Mouse (Mus musculus): ENCODE data around the gene Lrrc10b. TPM values are rescaled to one million over a fixed set of nuclear protein-coding genes. Genes with fewer than 3 reads are reported as not detected.
A peak's percentile ranks its signal among the peaks of the same experiment; 100 is the strongest.

Lrrc10b gene
- polyA plus RNA-seq, 1 experiment from 2014 or later: 0.13 TPM

- Histone ChIP-seq H3K9ac (replicated peaks; ENCODE audit: low read length) (no peak overlapping the region), H3K4me1 (ENCODE audit: control insufficient read depth, insufficient read depth, low read length) (no peaks in the 10 kb centered on the region), H3K9me3 (replicated peaks; ENCODE audit: control insufficient read depth, low read length) (no peaks in the 10 kb centered on the region), H3K4me3 (ENCODE audit: low read depth, low read length) (no peak overlapping the region), H3K27me3 (ENCODE audit: control insufficient read depth, insufficient read depth, low read length) (no peaks in the 10 kb centered on the region; the same call in 1 of the 2 replicates), H3K4me2 (ENCODE audit: low read depth, low read length) (no peak overlapping the region), H3K27ac (replicated peaks; ENCODE audit: low read depth, low read length) (no peak overlapping the region), H3K36me3 (replicated peaks; ENCODE audit: control insufficient read depth, insufficient read depth, low read depth, low read length) (no peaks in the 10 kb centered on the region)
- ATAC-seq (replicated peaks; ENCODE audit: insufficient number of reproducible peaks, low FRiP score, low TSS enrichment, low read depth) (no peak), DNase-seq (ENCODE audit: low spot score) (no peak)
- 33% methylated on average over 1 of the region's 1 CpGs for WGBS
Observed at GRCm38 (mm10) chr19:10436726-10437125, 20.5 kb downstream of the Lrrc10b start.

- DNase-seq (ENCODE audit: low spot score) (peak; percentile 75), ATAC-seq (replicated peaks; ENCODE audit: insufficient number of reproducible peaks, low FRiP score, low TSS enrichment, low read depth) (no peak)
- Histone ChIP-seq H3K27ac (replicated peaks; ENCODE audit: low read depth, low read length) (no peak overlapping the region), H3K9me3 (replicated peaks; ENCODE audit: control insufficient read depth, low read length) (no peaks in the 10 kb centered on the region), H3K4me2 (ENCODE audit: low read depth, low read length) (no peak overlapping the region), H3K27me3 (ENCODE audit: control insufficient read depth, insufficient read depth, low read length) (no peaks in the 10 kb centered on the region; the same call in 1 of the 2 replicates), H3K36me3 (replicated peaks; ENCODE audit: control insufficient read depth, insufficient read depth, low read depth, low read length) (no peaks in the 10 kb centered on the region), H3K4me3 (ENCODE audit: low read depth, low read length) (no peak overlapping the region), H3K4me1 (ENCODE audit: control insufficient read depth, insufficient read depth, low read length) (no peaks in the 10 kb centered on the region), H3K9ac (replicated peaks; ENCODE audit: low read length) (no peak overlapping the region)
- 32% methylated on average over 3 of the region's 3 CpGs for WGBS
Observed at GRCm38 (mm10) chr19:10435908-10436307, 21.4 kb downstream of the Lrrc10b start.

GRCm38 (mm10) chr19:10434927-10435326 lies 22.3 kb downstream of the Lrrc10b start:
- Histone ChIP-seq H3K9me3 (replicated peaks; ENCODE audit: control insufficient read depth, low read length) (no peaks in the 10 kb centered on the region), H3K27ac (replicated peaks; ENCODE audit: low read depth, low read length) (no peak overlapping the region), H3K4me2 (ENCODE audit: low read depth, low read length) (no peak overlapping the region), H3K27me3 (ENCODE audit: control insufficient read depth, insufficient read depth, low read length) (no peaks in the 10 kb centered on the region; the same call in 1 of the 2 replicates), H3K4me3 (ENCODE audit: low read depth, low read length) (no peak overlapping the region), H3K36me3 (replicated peaks; ENCODE audit: control insufficient read depth, insufficient read depth, low read depth, low read length) (no peaks in the 10 kb centered on the region), H3K4me1 (ENCODE audit: control insufficient read depth, insufficient read depth, low read length) (no peaks in the 10 kb centered on the region), H3K9ac (replicated peaks; ENCODE audit: low read length) (no peak overlapping the region)
- no peak for DNase-seq (ENCODE audit: low spot score)
- no peak for ATAC-seq (replicated peaks; ENCODE audit: insufficient number of reproducible peaks, low FRiP score, low TSS enrichment, low read depth)
- WGBS: 74% methylated on average over 6 of the region's 6 CpGs

DNA sequence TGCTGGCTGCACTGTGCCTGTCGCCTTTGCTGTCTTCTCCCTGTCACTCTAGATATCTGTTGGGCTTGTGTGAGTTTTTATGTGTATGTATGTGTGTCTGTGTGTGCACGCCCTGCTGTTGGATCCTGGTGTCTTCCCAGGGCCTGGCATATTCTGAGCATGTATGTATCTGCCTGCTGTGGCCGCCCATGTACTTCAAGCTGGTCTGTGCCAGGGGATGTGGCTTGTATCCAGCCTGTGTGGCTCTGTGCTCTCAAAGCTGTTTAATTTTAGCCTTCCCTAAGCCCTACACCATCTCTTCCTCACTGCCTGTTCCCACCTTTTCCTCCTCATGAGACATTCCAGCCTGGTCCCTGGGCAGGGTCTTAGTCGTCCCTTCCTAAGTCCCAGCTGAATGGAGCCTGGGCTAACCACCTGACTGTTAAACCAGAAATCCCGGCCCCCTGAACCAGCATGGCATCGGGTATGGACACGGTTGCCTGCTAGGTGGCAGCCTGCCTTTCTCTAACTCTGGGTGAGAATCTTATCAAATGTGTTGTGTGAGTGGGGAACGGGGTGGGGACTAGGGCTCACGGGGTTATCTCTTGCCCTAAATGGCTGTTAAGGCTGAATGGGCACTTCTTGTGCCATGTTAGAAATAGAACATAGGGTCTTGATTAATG lies 23.3 kb downstream of the Lrrc10b start:
- Histone ChIP-seq H3K4me2 (ENCODE audit: low read depth, low read length) (no peak overlapping the region), H3K9ac (replicated peaks; ENCODE audit: low read length) (no peak overlapping the region), H3K4me3 (ENCODE audit: low read depth, low read length) (no peak overlapping the region), H3K27ac (replicated peaks; ENCODE audit: low read depth, low read length) (no peak overlapping the region), H3K9me3 (replicated peaks; ENCODE audit: control insufficient read depth, low read length) (no peaks in the 10 kb centered on the region), H3K36me3 (replicated peaks; ENCODE audit: control insufficient read depth, insufficient read depth, low read depth, low read length) (no peaks in the 10 kb centered on the region), H3K4me1 (ENCODE audit: control insufficient read depth, insufficient read depth, low read length) (no peaks in the 10 kb centered on the region), H3K27me3 (ENCODE audit: control insufficient read depth, insufficient read depth, low read length) (no peaks in the 10 kb centered on the region; the same call in 1 of the 2 replicates)
- WGBS: 69% methylated on average over 9 of the region's 9 CpGs
- DNase-seq (ENCODE audit: low spot score) (no peak), ATAC-seq (replicated peaks; ENCODE audit: insufficient number of reproducible peaks, low FRiP score, low TSS enrichment, low read depth) (no peak)

DNA sequence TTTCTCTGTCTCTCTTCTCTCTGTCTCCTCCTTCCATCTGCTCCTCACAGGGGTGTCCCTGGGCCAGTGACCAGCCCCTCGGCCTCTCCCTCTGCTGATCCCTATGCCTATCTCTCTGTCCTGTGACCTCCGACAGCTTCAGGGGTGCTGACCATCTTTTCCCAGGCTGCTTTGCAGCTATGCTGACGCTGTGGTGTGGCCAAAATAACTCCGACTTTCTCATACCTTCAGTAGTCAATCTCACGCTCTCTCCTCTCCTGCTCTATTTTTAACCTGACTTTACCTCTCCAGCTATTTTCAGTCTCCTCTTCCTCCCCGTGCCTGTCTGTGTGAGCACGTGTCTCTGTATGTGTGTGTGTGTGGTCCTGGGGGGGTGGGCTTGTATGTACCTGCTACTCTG lies 24.0 kb downstream of the Lrrc10b start:
- no peak overlapping the region for H3K4me2 ChIP-seq (ENCODE audit: low read depth, low read length)
- no peak overlapping the region for H3K9ac ChIP-seq (replicated peaks; ENCODE audit: low read length)
- no peaks in the 10 kb centered on the region for H3K4me1 ChIP-seq (ENCODE audit: control insufficient read depth, insufficient read depth, low read length)
- H3K27ac ChIP-seq (replicated peaks; ENCODE audit: low read depth, low read length): no peak overlapping the region
- H3K27me3 ChIP-seq (ENCODE audit: control insufficient read depth, insufficient read depth, low read length): no peaks in the 10 kb centered on the region; the same call in 1 of the 2 replicates
- no peaks in the 10 kb centered on the region for H3K36me3 ChIP-seq (replicated peaks; ENCODE audit: control insufficient read depth, insufficient read depth, low read depth, low read length)
- no peak for ATAC-seq (replicated peaks; ENCODE audit: insufficient number of reproducible peaks, low FRiP score, low TSS enrichment, low read depth)
- DNase-seq (ENCODE audit: low spot score): no peak
- WGBS: 81% methylated on average over 7 of the region's 7 CpGs
- H3K9me3 ChIP-seq (replicated peaks; ENCODE audit: control insufficient read depth, low read length): no peaks in the 10 kb centered on the region
- H3K4me3 ChIP-seq (ENCODE audit: low read depth, low read length): no peak overlapping the region

DNA sequence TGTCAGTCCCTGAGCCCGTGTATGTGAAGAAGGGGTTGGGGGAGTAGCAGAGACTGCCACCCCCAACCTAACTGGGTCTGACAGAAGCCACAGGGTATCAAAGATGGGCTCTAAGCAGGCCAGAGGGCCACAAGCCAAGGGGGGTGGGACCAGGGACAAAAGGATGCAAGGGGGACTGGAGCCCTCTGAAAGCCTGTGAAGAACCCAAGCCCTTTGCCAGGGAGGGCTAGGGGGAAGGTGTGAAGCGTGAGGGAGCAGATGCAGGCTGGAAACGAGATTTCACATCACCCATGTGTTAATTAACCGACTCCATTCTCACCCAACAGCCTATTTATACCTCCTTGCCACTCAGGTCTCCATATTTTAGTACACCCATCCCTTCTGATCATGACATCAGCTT lies 25.4 kb downstream of the Lrrc10b start:
- Histone ChIP-seq H3K36me3 (replicated peaks; ENCODE audit: control insufficient read depth, insufficient read depth, low read depth, low read length) (no peaks in the 10 kb centered on the region), H3K4me1 (ENCODE audit: control insufficient read depth, insufficient read depth, low read length) (no peaks in the 10 kb centered on the region), H3K9me3 (replicated peaks; ENCODE audit: control insufficient read depth, low read length) (no peaks in the 10 kb centered on the region), H3K27ac (replicated peaks; ENCODE audit: low read depth, low read length) (no peak overlapping the region), H3K4me3 (ENCODE audit: low read depth, low read length) (no peak overlapping the region), H3K4me2 (ENCODE audit: low read depth, low read length) (no peak overlapping the region), H3K9ac (replicated peaks; ENCODE audit: low read length) (no peak overlapping the region), H3K27me3 (ENCODE audit: control insufficient read depth, insufficient read depth, low read length) (no peaks in the 10 kb centered on the region; the same call in 1 of the 2 replicates)
- DNase-seq (ENCODE audit: low spot score): no peak
- ATAC-seq (replicated peaks; ENCODE audit: insufficient number of reproducible peaks, low FRiP score, low TSS enrichment, low read depth): no peak
- 53% methylated on average over 4 of the region's 4 CpGs for WGBS

- H3K9me3 ChIP-seq (replicated peaks; ENCODE audit: control insufficient read depth, low read length): no peaks in the 10 kb centered on the region
- H3K27ac ChIP-seq (replicated peaks; ENCODE audit: low read depth, low read length): no peak overlapping the region
- H3K36me3 ChIP-seq (replicated peaks; ENCODE audit: control insufficient read depth, insufficient read depth, low read depth, low read length): no peaks in the 10 kb centered on the region
- DNase-seq (ENCODE audit: low spot score) (no peak), ATAC-seq (replicated peaks; ENCODE audit: insufficient number of reproducible peaks, low FRiP score, low TSS enrichment, low read depth) (no peak)
- no peak overlapping the region for H3K9ac ChIP-seq (replicated peaks; ENCODE audit: low read length)
- H3K27me3 ChIP-seq (ENCODE audit: control insufficient read depth, insufficient read depth, low read length): no peaks in the 10 kb centered on the region; the same call in 1 of the 2 replicates
- no peaks in the 10 kb centered on the region; the same call in 1 of the 2 replicates for H3K4me1 ChIP-seq (ENCODE audit: control insufficient read depth, insufficient read depth, low read length)
- no peak overlapping the region for H3K4me3 ChIP-seq (ENCODE audit: low read depth, low read length)
- no peak overlapping the region for H3K4me2 ChIP-seq (ENCODE audit: low read depth, low read length)
- WGBS: 34% methylated on average over 3 of the region's 3 CpGs
Observed at GRCm38 (mm10) chr19:10431410-10431809, 25.9 kb downstream of the Lrrc10b start.

DNA sequence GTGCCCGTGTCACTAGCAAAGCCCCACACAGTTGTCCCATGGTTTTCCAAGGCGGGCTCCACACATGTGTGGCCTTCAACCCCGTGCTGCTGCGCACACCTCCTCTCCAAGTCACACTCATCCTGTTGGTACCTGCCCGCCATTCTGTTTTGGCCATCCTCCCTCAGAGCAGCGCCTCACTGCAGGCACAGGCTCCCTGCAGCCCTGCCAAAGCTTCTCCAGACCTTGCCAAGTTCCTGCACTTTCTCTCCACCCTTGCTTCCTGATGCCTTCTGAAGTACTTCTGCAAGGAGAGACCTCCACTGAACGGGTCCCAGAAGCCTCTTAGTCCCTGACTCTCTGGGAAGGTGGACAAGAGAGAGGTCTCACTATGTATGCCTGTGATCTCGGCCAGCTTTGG lies 27.9 kb downstream of the Lrrc10b start:
- WGBS: 91% methylated on average over 8 of the region's 8 CpGs
- Histone ChIP-seq H3K4me1 (ENCODE audit: control insufficient read depth, insufficient read depth, low read length) (peaks cover 5% of the 10 kb centered on the region; the same call in 1 of the 2 replicates), H3K36me3 (replicated peaks; ENCODE audit: control insufficient read depth, insufficient read depth, low read depth, low read length) (no peaks in the 10 kb centered on the region), H3K27ac (replicated peaks; ENCODE audit: low read depth, low read length) (no peak overlapping the region), H3K9ac (replicated peaks; ENCODE audit: low read length) (no peak overlapping the region), H3K27me3 (ENCODE audit: control insufficient read depth, insufficient read depth, low read length) (no peaks in the 10 kb centered on the region), H3K4me3 (ENCODE audit: low read depth, low read length) (no peak overlapping the region), H3K9me3 (replicated peaks; ENCODE audit: control insufficient read depth, low read length) (no peaks in the 10 kb centered on the region), H3K4me2 (ENCODE audit: low read depth, low read length) (no peak overlapping the region)
- no peak for ATAC-seq (replicated peaks; ENCODE audit: insufficient number of reproducible peaks, low FRiP score, low TSS enrichment, low read depth)
- no peak for DNase-seq (ENCODE audit: low spot score)

Measured in embryonic facial prominence, embryonic 11.5 days (tissue).